Mouse (Mus musculus) thymus, adult 18-20 months (tissue): ENCODE measurements around the gene Rbm19.

ENCODE experiments used
- DNase-seq, 2 experiments: peaks; one replicate each; pipeline ENCODE4 v3.0.0; 2022; ENCODE audit warnings: mixed read lengths in 2 of 2

The Rbm19 gene

GRCm38 (mm10) chr5:120207492-120207891, 91.2 kb downstream of the Rbm19 start:
- DNase-seq, result no peak

- no peak for DNase-seq
Measured at GRCm38 (mm10) chr5:120210668-120211067, 94.4 kb downstream of the Rbm19 start.

- no peak for DNase-seq
Measured at GRCm38 (mm10) chr5:120211182-120211581, 94.9 kb downstream of the Rbm19 start.

- DNase-seq, result no peak
Measured at GRCm38 (mm10) chr5:120214511-120214910, 98.2 kb downstream of the Rbm19 start.

GRCm38 (mm10) chr5:120221216-120221615, 105.0 kb downstream of the Rbm19 start:
- DNase-seq, result no peak

- DNase-seq, result no peak
Measured at GRCm38 (mm10) chr5:120225383-120225782, 109.1 kb downstream of the Rbm19 start.

GRCm38 (mm10) chr5:120228613-120229409, 112.5 kb downstream of the Rbm19 start:
- no peak for DNase-seq

- DNase-seq, result no peak
Measured at GRCm38 (mm10) chr5:120231435-120232147, 115.3 kb downstream of the Rbm19 start.

GRCm38 (mm10) chr5:120235147-120235546, 118.9 kb downstream of the Rbm19 start:
- no peak for DNase-seq

- no peak for DNase-seq
Measured at GRCm38 (mm10) chr5:120235571-120235970, 119.3 kb downstream of the Rbm19 start.

GRCm38 (mm10) chr5:120240071-120240470, 123.8 kb downstream of the Rbm19 start:
- no peak for DNase-seq

GRCm38 (mm10) chr5:120245336-120245735, 129.1 kb downstream of the Rbm19 start:
- no peak for DNase-seq
